Comparison of ENCODE assay signal across 14 mouse cellular contexts in the genomic region with DNA sequence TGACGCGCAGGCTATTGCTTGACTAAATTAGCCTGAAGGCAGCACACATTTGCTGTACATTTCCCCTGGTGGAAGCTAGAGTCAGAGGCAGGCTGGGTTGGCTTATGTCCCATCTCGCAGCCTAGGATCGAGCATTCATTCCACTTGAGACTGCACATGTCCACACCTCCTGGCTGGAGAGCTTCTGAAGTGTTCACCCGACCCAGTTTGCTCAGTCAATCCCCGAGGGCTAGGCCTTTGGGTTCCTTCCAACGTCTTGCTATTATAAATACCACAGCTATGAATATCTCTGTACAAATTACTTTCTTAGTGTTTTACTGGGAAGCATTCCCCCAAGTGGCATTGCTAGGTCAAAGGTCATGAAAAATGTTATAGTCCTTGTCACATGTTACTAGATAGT. TPM values are rescaled to one million over a fixed set of nuclear protein-coding genes. Genes with fewer than 3 reads are reported as not detected.
DNase-seq lines count a peak whose midpoint lies in the region; ATAC-seq and TF ChIP-seq lines count a peak whose summit lies in the region.
"Had no signal": no experiment of that assay in that cellular context is flagged by ENCODE, and none has a peak within 500 bp of the region (broad histone marks: within the 10 kb centered on the region; RNA-seq: fewer than 3 reads in every experiment).

No protein-coding gene starts in this region.

- peak; percentile 17 to 18 for DNase-seq in kidney, adult 8-10 months
- peak; percentile 36 for DNase-seq in adrenal gland, postnatal 25 days
- DNase-seq in heart, postnatal 0 days (ENCODE audit: low spot score) = peak; percentile 19
- peak; percentile 94 for DNase-seq in lung, postnatal 0 days (ENCODE audit: low spot score)
- no peak for DNase-seq in frontal cortex, postnatal 10 days (ENCODE audit: low spot score in 2 of 2)
- no peak for DNase-seq in layer of hippocampus, adult 8-10 months (ENCODE audit: low spot score in 2 of 2)
- DNase-seq: embryo, embryonic 11 days; thymus, postnatal 14 days had no signal

- no peak for TF ChIP-seq EP300 in heart, postnatal 0 days (IDR thresholded peaks at IDR 0.05; ENCODE audit: low read depth)
- TF ChIP-seq EP300 in lung, postnatal 0 days (IDR thresholded peaks at IDR 0.05) = peak; percentile 93

- no peaks in the 10 kb centered on the region for H3K36me3 ChIP-seq in kidney, embryonic 16.5 days (ENCODE audit: insufficient read depth, low read length)
- no peaks in the 10 kb centered on the region for H3K36me3 ChIP-seq in heart, postnatal 0 days (replicated peaks; ENCODE audit: control insufficient read depth, insufficient read depth, low read length)
- H3K36me3 ChIP-seq in lung, postnatal 0 days (ENCODE audit: insufficient read depth, low read length) = no peaks in the 10 kb centered on the region
- H3K36me3 ChIP-seq in intestine, postnatal 0 days (ENCODE audit: control insufficient read depth, insufficient read depth) = no peaks in the 10 kb centered on the region
- H3K36me3 ChIP-seq: neural tube, embryonic 12.5 days had no signal

- H3K4me3 ChIP-seq in kidney, embryonic 16.5 days (ENCODE audit: low read length) = no peak overlapping the region
- H3K4me3 ChIP-seq in heart, postnatal 0 days (ENCODE audit: low read depth, low read length) = no peak overlapping the region
- no peak overlapping the region for H3K4me3 ChIP-seq in lung, postnatal 0 days (ENCODE audit: low read depth, low read length)
- no peak overlapping the region for H3K4me3 ChIP-seq in intestine, postnatal 0 days (ENCODE audit: low read depth, low read length)
- H3K4me3 ChIP-seq: neural tube, embryonic 12.5 days had no signal

- H3K9ac ChIP-seq in kidney, embryonic 16.5 days (replicated peaks; ENCODE audit: low read length) = no peak overlapping the region
- no peak overlapping the region for H3K9ac ChIP-seq in heart, postnatal 0 days (replicated peaks; ENCODE audit: low read depth, low read length)
- no peak overlapping the region for H3K9ac ChIP-seq in lung, postnatal 0 days (replicated peaks; ENCODE audit: low read depth)
- no peak overlapping the region for H3K9ac ChIP-seq in intestine, postnatal 0 days (ENCODE audit: low read depth, low read length)
- H3K9ac ChIP-seq: neural tube, embryonic 12.5 days had no signal

- H3K27me3 ChIP-seq in kidney, embryonic 16.5 days (ENCODE audit: insufficient read depth, low read length) = no peaks in the 10 kb centered on the region
- 0 out of 2 replicates have a peak, but pooled peaks cover 20% of the 10 kb centered on the region for H3K27me3 ChIP-seq in heart, postnatal 0 days (ENCODE audit: control insufficient read depth, insufficient read depth, low read length)
- H3K27me3 ChIP-seq in lung, postnatal 0 days (replicated peaks; ENCODE audit: insufficient read depth, low read length) = no peaks in the 10 kb centered on the region
- H3K27me3 ChIP-seq in intestine, postnatal 0 days (replicated peaks; ENCODE audit: control insufficient read depth, insufficient read depth, low read length) = no peaks in the 10 kb centered on the region
- H3K27me3 ChIP-seq: neural tube, embryonic 12.5 days had no signal

- no peak for ATAC-seq in kidney, embryonic 16.5 days (ENCODE audit: low FRiP score, low TSS enrichment)
- ATAC-seq in heart, postnatal 0 days (ENCODE audit: insufficient read depth, low read depth) = peak; percentile 76
- ATAC-seq in lung, postnatal 0 days = peak; percentile 98
- ATAC-seq in intestine, postnatal 0 days = no peak
- ATAC-seq: forebrain, embryonic 16.5 days had no signal

- no peaks in the 10 kb centered on the region for H3K9me3 ChIP-seq in kidney, embryonic 16.5 days (ENCODE audit: low read length)
- H3K9me3 ChIP-seq in heart, postnatal 0 days (replicated peaks; ENCODE audit: control insufficient read depth, low read length) = no peaks in the 10 kb centered on the region
- no peaks in the 10 kb centered on the region for H3K9me3 ChIP-seq in lung, postnatal 0 days (ENCODE audit: low read length)
- H3K9me3 ChIP-seq in intestine, postnatal 0 days (ENCODE audit: control insufficient read depth) = no peaks in the 10 kb centered on the region
- H3K9me3 ChIP-seq: neural tube, embryonic 12.5 days had no signal

- H3K27ac ChIP-seq in kidney, embryonic 16.5 days (ENCODE audit: low read length) = no peak overlapping the region
- H3K27ac ChIP-seq in heart, postnatal 0 days (ENCODE audit: low read depth) = no peak overlapping the region
- H3K27ac ChIP-seq in lung, postnatal 0 days (ENCODE audit: low read length) = no peak overlapping the region
- no peak overlapping the region for H3K27ac ChIP-seq in intestine, postnatal 0 days (ENCODE audit: low read depth, low read length)
- H3K27ac ChIP-seq: hindbrain, postnatal 0 days; macrophage; neural tube, embryonic 12.5 days had no signal

- H3K4me1 ChIP-seq in kidney, embryonic 16.5 days (ENCODE audit: insufficient read depth, low read length) = no peaks in the 10 kb centered on the region
- no peaks in the 10 kb centered on the region for H3K4me1 ChIP-seq in heart, postnatal 0 days (ENCODE audit: control insufficient read depth, insufficient read depth)
- H3K4me1 ChIP-seq in lung, postnatal 0 days (ENCODE audit: insufficient read depth, low read depth, low read length) = peaks cover 5% of the 10 kb centered on the region; the same call in 1 of the 2 replicates
- no peaks in the 10 kb centered on the region for H3K4me1 ChIP-seq in intestine, postnatal 0 days (replicated peaks; ENCODE audit: control insufficient read depth, insufficient read depth, low read length)
- H3K4me1 ChIP-seq: neural tube, embryonic 12.5 days had no signal

- H3K4me2 ChIP-seq in kidney, embryonic 16.5 days (replicated peaks; ENCODE audit: low read depth, low read length) = no peak overlapping the region
- no peak overlapping the region for H3K4me2 ChIP-seq in heart, postnatal 0 days (ENCODE audit: low read depth, low read length)
- H3K4me2 ChIP-seq in lung, postnatal 0 days (replicated peaks; ENCODE audit: low read depth, low read length) = no peak overlapping the region
- H3K4me2 ChIP-seq in intestine, postnatal 0 days (replicated peaks; ENCODE audit: low read depth) = no peak overlapping the region
- H3K4me2 ChIP-seq: neural tube, embryonic 12.5 days had no signal

- no peak for TF ChIP-seq CTCF in heart, postnatal 0 days (IDR thresholded peaks at IDR 0.05; ENCODE audit: low read depth)
- TF ChIP-seq CTCF in lung, postnatal 0 days (IDR thresholded peaks at IDR 0.05) = peak; percentile 49
- TF ChIP-seq CTCF in intestine, postnatal 0 days (IDR thresholded peaks at IDR 0.05; ENCODE audit: low read depth) = no peak

- 74% methylated on average over 7 of the region's 7 CpGs for WGBS in kidney, embryonic 16.5 days
- WGBS in heart, postnatal 0 days = 38% methylated on average over 7 of the region's 7 CpGs
- WGBS in lung, postnatal 0 days = 35% methylated on average over 7 of the region's 7 CpGs
- WGBS in intestine, postnatal 0 days = 66% methylated on average over 7 of the region's 7 CpGs

RNA-seq across cellular contexts. Expression of gene Tub, which starts 43.1 kb away (rescaled TPM):
- polyA plus RNA-seq in kidney, embryonic 16.5 days (2015; fragmentation: Nextera tagmentation; extraction: Ambion mirVana) = 1.00 and 1.7 TPM in 2 replicates
- total RNA-seq in adrenal gland, postnatal 25 days (2021) = 26.0 and 30.1 TPM in 2 replicates
- total RNA-seq in heart, postnatal 0 days (2014; rRNA removed; ENCODE audit: low replicate concordance) = 0.88 and 3.9 TPM in 2 replicates
- 0.30 and 0.33 TPM in 2 replicates for polyA plus RNA-seq in heart, postnatal 0 days (2015; fragmentation: Nextera tagmentation; extraction: Ambion mirVana)
- 0.29 and 0.38 TPM in 2 replicates for polyA plus RNA-seq in lung, postnatal 0 days (2015; fragmentation: Nextera tagmentation; extraction: Ambion mirVana)
- total RNA-seq in layer of hippocampus, adult 8-10 months (2022) = 100 to 1,000 TPM; 146 to 206 (median 173) TPM
- polyA plus RNA-seq in intestine, postnatal 0 days (2015; fragmentation: Nextera tagmentation; extraction: Ambion mirVana) = 1.1 and 1.4 TPM in 2 replicates
- polyA plus RNA-seq: macrophage had no signal

RNA-seq across cellular contexts. Expression of gene Eif3f, which starts 59.0 kb away (rescaled TPM):
- polyA plus RNA-seq in kidney, embryonic 16.5 days (2015; fragmentation: Nextera tagmentation; extraction: Ambion mirVana) = 80.0 and 88.3 TPM in 2 replicates
- total RNA-seq in adrenal gland, postnatal 25 days (2021) = 143 and 156 TPM in 2 replicates
- total RNA-seq in heart, postnatal 0 days (2014; rRNA removed; ENCODE audit: low replicate concordance) = 75.7 and 107 TPM in 2 replicates
- polyA plus RNA-seq in heart, postnatal 0 days (2015; fragmentation: Nextera tagmentation; extraction: Ambion mirVana) = 42.9 and 47.1 TPM in 2 replicates
- 80.1 and 83.6 TPM in 2 replicates for polyA plus RNA-seq in lung, postnatal 0 days (2015; fragmentation: Nextera tagmentation; extraction: Ambion mirVana)
- 100 to 1,000 TPM in 2 of 4 experiments, 10 to 100 TPM in 2; 92.4 to 104 (median 100) TPM for total RNA-seq in layer of hippocampus, adult 8-10 months (2022)
- polyA plus RNA-seq in intestine, postnatal 0 days (2015; fragmentation: Nextera tagmentation; extraction: Ambion mirVana) = 57.5 and 64.5 TPM in 2 replicates

Comparison
In these comparisons a context has a peak if more than half of its experiments do, and no peak if none do; other contexts are left out.
1. DNase-seq: peak in kidney, adult 8-10 months (2 of 2), adrenal gland, postnatal 25 days (single experiment), heart, postnatal 0 days (single experiment) and lung, postnatal 0 days (single experiment); none in frontal cortex, postnatal 10 days (0 of 2) and layer of hippocampus, adult 8-10 months (0 of 2).
2. ATAC-seq: peak in heart, postnatal 0 days (single experiment) and lung, postnatal 0 days (single experiment); none in kidney, embryonic 16.5 days (single experiment) and intestine, postnatal 0 days (single experiment).